Mouse (Mus musculus) 3134 (cell line): ENCODE results near the gene Klra4.
"Not testable (repeated sequence)": the region's sequence is repeated elsewhere in the genome, so short reads cannot be mapped to it uniquely, and the experiment has no call there.

Source experiments
- DNase-seq: peaks from one replicate; pipeline ENCODE4 v3.0.0-alpha.2; 2011; ENCODE audit warnings: low spot score; ENCODE audit not compliant: insufficient read length; ENCODE audit errors: extremely low read depth

Klra4 gene

GRCm38 (mm10) chr6:130067171-130067570, at the start of gene Klra4:
Klra4 (minus strand) TSS chr6:130067271.
- DNase-seq, result not testable (repeated sequence)

GRCm38 (mm10) chr6:130110485-130110884, 43.4 kb upstream of the Klra4 start:
- DNase-seq, result no peak

- not testable (repeated sequence) for DNase-seq
Measured at GRCm38 (mm10) chr6:130102743-130103142, 35.7 kb upstream of the Klra4 start.

GRCm38 (mm10) chr6:130092336-130092948, 25.4 kb upstream of the Klra4 start:
- no peak for DNase-seq

- DNase-seq, result peak; percentile 65
Measured at GRCm38 (mm10) chr6:130065196-130065595, 1.9 kb downstream of the Klra4 start.

- not testable (repeated sequence) for DNase-seq
Measured at GRCm38 (mm10) chr6:130035146-130035545, 31.9 kb downstream of the Klra4 start.

GRCm38 (mm10) chr6:130031493-130032089, 35.5 kb downstream of the Klra4 start:
- DNase-seq, result not testable (repeated sequence)

- DNase-seq, result no peak
Measured at GRCm38 (mm10) chr6:130026854-130027253, 40.2 kb downstream of the Klra4 start, which contains the start of gene Klra6. Klra6 (minus strand) TSS chr6:130026954.
